Mouse (Mus musculus): Measurements from ENCODE around the gene Arhgap15.

The Arhgap15 gene

GRCm38 (mm10) chr2:44341091-44341571, 592.5 kb downstream of the Arhgap15 start:
- in situ Hi-C loops (cut with MboI; ENCODE audit: unreplicated experiment in 2 of 2), result no loop called here

GRCm38 (mm10) chr2:44344861-44345260, 596.2 kb downstream of the Arhgap15 start:
- in situ Hi-C loops (cut with MboI; ENCODE audit: unreplicated experiment in 2 of 2), result no loop called here

- in situ Hi-C loops (cut with MboI; ENCODE audit: unreplicated experiment in 2 of 2), result no loop called here
Measured at GRCm38 (mm10) chr2:44345325-44345945, 596.8 kb downstream of the Arhgap15 start.

- in situ Hi-C loops (cut with MboI; ENCODE audit: unreplicated experiment in 2 of 2), result no loop called here
Measured at GRCm38 (mm10) chr2:44346184-44346583, 597.6 kb downstream of the Arhgap15 start.

- in situ Hi-C loops (cut with MboI; ENCODE audit: unreplicated experiment in 2 of 2), result no loop called here
Measured at GRCm38 (mm10) chr2:44347781-44348180, 599.2 kb downstream of the Arhgap15 start.

GRCm38 (mm10) chr2:44349101-44349500, 600.5 kb downstream of the Arhgap15 start:
- in situ Hi-C loops (cut with MboI; ENCODE audit: unreplicated experiment in 2 of 2), result no loop called here

- in situ Hi-C loops (cut with MboI; ENCODE audit: unreplicated experiment in 2 of 2), result no loop called here
Measured at GRCm38 (mm10) chr2:44352885-44353284, 604.3 kb downstream of the Arhgap15 start.

GRCm38 (mm10) chr2:44353594-44353993, 605.0 kb downstream of the Arhgap15 start:
- in situ Hi-C loops (cut with MboI; ENCODE audit: unreplicated experiment in 2 of 2), result no loop called here

GRCm38 (mm10) chr2:44354786-44355185, 606.2 kb downstream of the Arhgap15 start:
- in situ Hi-C loops (cut with MboI; ENCODE audit: unreplicated experiment in 2 of 2), result no loop called here

- in situ Hi-C loops (cut with MboI; ENCODE audit: unreplicated experiment in 2 of 2), result no loop called here
Measured at GRCm38 (mm10) chr2:44355316-44355715, 606.7 kb downstream of the Arhgap15 start.

GRCm38 (mm10) chr2:44356248-44356886, 607.7 kb downstream of the Arhgap15 start:
- in situ Hi-C loops (cut with MboI; ENCODE audit: unreplicated experiment in 2 of 2), result no loop called here

- in situ Hi-C loops (cut with MboI; ENCODE audit: unreplicated experiment in 2 of 2), result no loop called here
Measured at GRCm38 (mm10) chr2:44356887-44357251, 608.2 kb downstream of the Arhgap15 start.

GRCm38 (mm10) chr2:44380225-44380624, 631.6 kb downstream of the Arhgap15 start:
- in situ Hi-C loops (cut with MboI; ENCODE audit: unreplicated experiment in 2 of 2), result no loop called here

GRCm38 (mm10) chr2:44384541-44384940, 635.9 kb downstream of the Arhgap15 start:
- in situ Hi-C loops (cut with MboI; ENCODE audit: unreplicated experiment in 2 of 2), result no loop called here

GRCm38 (mm10) chr2:44389556-44389955, 640.9 kb downstream of the Arhgap15 start:
- in situ Hi-C loops (cut with MboI; ENCODE audit: unreplicated experiment in 2 of 2), result no loop called here

- in situ Hi-C loops (cut with MboI; ENCODE audit: unreplicated experiment in 2 of 2), result no loop called here
Measured at GRCm38 (mm10) chr2:44393789-44394188, 645.2 kb downstream of the Arhgap15 start.

- in situ Hi-C loops (cut with MboI; ENCODE audit: unreplicated experiment in 2 of 2), result no loop called here
Measured at GRCm38 (mm10) chr2:44394956-44395501, 646.4 kb downstream of the Arhgap15 start.

GRCm38 (mm10) chr2:44395577-44395976, 647.0 kb downstream of the Arhgap15 start:
- in situ Hi-C loops (cut with MboI; ENCODE audit: unreplicated experiment in 2 of 2), result no loop called here

GRCm38 (mm10) chr2:44397209-44397608, 648.6 kb downstream of the Arhgap15 start:
- in situ Hi-C loops (cut with MboI; ENCODE audit: unreplicated experiment in 2 of 2), result no loop called here

- in situ Hi-C loops (cut with MboI; ENCODE audit: unreplicated experiment in 2 of 2), result no loop called here
Measured at GRCm38 (mm10) chr2:44397735-44398337, 649.2 kb downstream of the Arhgap15 start.

- in situ Hi-C loops (cut with MboI; ENCODE audit: unreplicated experiment in 2 of 2), result no loop called here
Measured at GRCm38 (mm10) chr2:44399191-44399926, 650.7 kb downstream of the Arhgap15 start.

All from v-Abl transformed pro-B cells (cell line).